Mouse (Mus musculus) liver, adult 2 months (tissue): ENCODE results near the gene Inppl1. TPM values are rescaled to one million over a fixed set of nuclear protein-coding genes. Genes with fewer than 3 reads are reported as not detected.

Experiments
- DNase-seq: peaks from one replicate; pipeline ENCODE4 v3.0.0-alpha.2; 2011; ENCODE audit warnings: low read depth, low spot score; ENCODE audit errors: extremely low read depth
- H3K27ac ChIP-seq: fragments of 200-500 bp; replicated peaks from 2 replicates; pipeline ENCODE4 v1.5.1; 2012; ENCODE audit warnings: low read depth, mild to moderate bottlenecking, control low read depth, inconsistent platforms, low read length; ENCODE audit not compliant: insufficient read depth
- H3K27me3 ChIP-seq: fragments of 200-500 bp; 2 replicates; pipeline ENCODE4 v1.6.1; 2012; ENCODE audit warnings: mild to moderate bottlenecking, moderate library complexity, low read length, inconsistent platforms; ENCODE audit not compliant: control insufficient read depth, insufficient read depth
- H3K36me3 ChIP-seq: fragments of 200-500 bp; 2 replicates; pipeline ENCODE4 v1.6.1; 2012; ENCODE audit warnings: low read length, inconsistent platforms; ENCODE audit not compliant: control insufficient read depth, insufficient read depth
- H3K4me1 ChIP-seq: fragments of 200-500 bp; 2 replicates; pipeline ENCODE4 v1.6.1; 2011; ENCODE audit warnings: low read length; ENCODE audit not compliant: control insufficient read depth, insufficient read depth
- H3K4me3 ChIP-seq: fragments of 200-500 bp; 2 replicates; pipeline ENCODE4 v1.5.1; 2011; ENCODE audit warnings: low read depth, mild to moderate bottlenecking, control low read depth, low read length, moderate library complexity; ENCODE audit not compliant: insufficient read depth
- H3K79me2 ChIP-seq: fragments of 200-500 bp; 2 replicates; pipeline ENCODE4 v1.6.1; 2012; ENCODE audit warnings: inconsistent platforms, mild to moderate bottlenecking, low read length, moderate library complexity; ENCODE audit not compliant: control insufficient read depth, insufficient read depth
- H3K9ac ChIP-seq: fragments of 200-500 bp; 2 replicates; pipeline ENCODE4 v1.6.1; 2012; ENCODE audit warnings: low read depth, mild to moderate bottlenecking, control low read depth, inconsistent platforms, low read length
- CTCF ChIP-seq: fragments of 200-500 bp; IDR thresholded peaks from 2 replicates; pipeline ENCODE4 v1.5.1; 2011; ENCODE audit warnings: low read depth, low read length, control low read depth
- POLR2A ChIP-seq: fragments of 200-500 bp; IDR thresholded peaks from 2 replicates; pipeline ENCODE4 v1.6.1; 2011; ENCODE audit warnings: low read length, control low read depth; ENCODE audit not compliant: insufficient read depth; ENCODE audit errors: extremely low read depth
- WGBS: fragments of 180-500 bp; shearing (Covaris S2); methylation state at CpG from one replicate; pipeline ENCODE4 v1.1.7; 2018; 5-methylcytosine and 5-hydroxymethylcytosine counted together
- polyA plus RNA-seq: library from polyadenylated mRNA; depleted of rRNA; stranded (reverse); fragments of >200 nt; gene quantifications from 2 replicates; pipeline ENCODE4 v1.2.3, GENCODE M21; 2012
- total RNA-seq: library from RNA; depleted of rRNA; stranded (reverse); fragments of >200 nt; gene quantifications from 2 replicates; pipeline ENCODE4 v1.2.3, GENCODE M21; 2014

Inppl1 gene
- total and polyA plus RNA-seq, 2 experiments: 10.9 to 32.9 TPM

GRCm38 (mm10) chr7:101875978-101876377 lies 37.9 kb upstream of the Inppl1 start:
- no peaks in the 10 kb centered on the region for H3K36me3 ChIP-seq
- WGBS: 97% methylated on average over 1 of the region's 1 CpGs
- no peak overlapping the region for H3K9ac ChIP-seq
- no peak overlapping the region for H3K4me3 ChIP-seq
- H3K4me1 ChIP-seq: no peaks in the 10 kb centered on the region
- H3K27me3 ChIP-seq: no peaks in the 10 kb centered on the region
- TF ChIP-seq POLR2A (no peak), CTCF (no peak)
- no peak for DNase-seq
- H3K79me2 ChIP-seq: no peaks in the 10 kb centered on the region
- H3K27ac ChIP-seq: no peak overlapping the region

- WGBS: 60% methylated on average over 3 of the region's 3 CpGs
- Histone ChIP-seq H3K4me3 (peak overlapping the region; percentile 3), H3K9ac (peak overlapping the region; percentile 29), H3K36me3 (no peaks in the 10 kb centered on the region), H3K27me3 (no peaks in the 10 kb centered on the region), H3K4me1 (no peaks in the 10 kb centered on the region), H3K27ac (peak overlapping the region; percentile 54), H3K79me2 (no peaks in the 10 kb centered on the region)
- peak; percentile 43 for DNase-seq
- no peak for TF ChIP-seq POLR2A
- TF ChIP-seq CTCF: no peak
These were observed 33.3 kb upstream of the Inppl1 start for GRCm38 (mm10) chr7:101871296-101871695.

DNA sequence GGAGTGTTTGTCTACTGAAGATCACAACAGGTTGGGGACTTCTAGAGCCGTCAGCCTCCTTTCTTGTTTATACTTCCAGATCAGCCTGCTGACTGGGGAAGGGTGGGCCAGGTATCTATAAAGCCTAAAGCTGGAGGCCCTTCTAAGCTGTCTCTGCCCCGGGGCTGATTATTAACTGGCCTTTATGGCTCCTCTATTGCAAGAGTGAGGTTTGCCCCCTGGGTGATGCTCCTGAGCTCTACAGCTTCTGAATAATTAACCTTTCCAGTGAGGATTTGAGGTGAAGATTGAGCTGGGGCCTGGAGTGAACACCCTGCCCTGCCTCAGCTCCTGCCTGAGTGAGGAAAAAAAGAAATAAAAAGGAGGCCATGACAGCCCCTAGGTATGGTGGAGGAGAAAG lies 32.6 kb upstream of the Inppl1 start, which contains the start of gene Folr1:
Gene Folr1, minus strand, starts transcription at position 160 of the 400 bp plus-strand sequence.
- no peaks in the 10 kb centered on the region for H3K36me3 ChIP-seq
- H3K79me2 ChIP-seq: no peaks in the 10 kb centered on the region
- peak within 1 kb of the TSS; percentile 54 for H3K27ac ChIP-seq
- no peak for DNase-seq
- no peaks in the 10 kb centered on the region for H3K27me3 ChIP-seq
- no peak for TF ChIP-seq CTCF
- no peak for TF ChIP-seq POLR2A
- 61% methylated on average over 2 of the region's 2 CpGs for whole genome bisulfite sequencing
- peak within 1 kb of the TSS; percentile 29 for H3K9ac ChIP-seq
- H3K4me1 ChIP-seq: no peaks in the 10 kb centered on the region
- peak within 1 kb of the TSS; percentile 3 for H3K4me3 ChIP-seq

GRCm38 (mm10) chr7:101869163-101869500 lies 31.1 kb upstream of the Inppl1 start:
- no peaks in the 10 kb centered on the region for H3K4me1 ChIP-seq
- TF ChIP-seq CTCF (no peak), POLR2A (no peak)
- no peaks in the 10 kb centered on the region for H3K27me3 ChIP-seq
- H3K27ac ChIP-seq: no peak overlapping the region
- H3K4me3 ChIP-seq: no peak overlapping the region
- no peaks in the 10 kb centered on the region for H3K79me2 ChIP-seq
- no peak overlapping the region for H3K9ac ChIP-seq
- no peaks in the 10 kb centered on the region for H3K36me3 ChIP-seq
- WGBS: 87% methylated on average over 7 of the region's 7 CpGs
- no peak for DNase-seq

GRCm38 (mm10) chr7:101868241-101869162 lies 30.5 kb upstream of the Inppl1 start:
- H3K4me3 ChIP-seq: no peak overlapping the region
- H3K36me3 ChIP-seq: no peaks in the 10 kb centered on the region
- no peaks in the 10 kb centered on the region for H3K79me2 ChIP-seq
- no peaks in the 10 kb centered on the region for H3K4me1 ChIP-seq
- TF ChIP-seq POLR2A (no peak), CTCF (no peak)
- WGBS: 79% methylated on average over 13 of the region's 13 CpGs
- no peak overlapping the region for H3K9ac ChIP-seq
- no peak for DNase-seq
- no peaks in the 10 kb centered on the region for H3K27me3 ChIP-seq
- H3K27ac ChIP-seq: no peak overlapping the region

GRCm38 (mm10) chr7:101867482-101867881 lies 29.5 kb upstream of the Inppl1 start:
- Histone ChIP-seq H3K27me3 (no peaks in the 10 kb centered on the region), H3K4me3 (no peak overlapping the region), H3K9ac (no peak overlapping the region), H3K36me3 (no peaks in the 10 kb centered on the region), H3K4me1 (no peaks in the 10 kb centered on the region), H3K79me2 (no peaks in the 10 kb centered on the region), H3K27ac (no peak overlapping the region)
- TF ChIP-seq POLR2A (no peak), CTCF (no peak)
- DNase-seq: no peak
- 94% methylated on average over 4 of the region's 4 CpGs for WGBS
